Mouse (Mus musculus): Measurements from ENCODE around the gene Gm10142. TPM values are rescaled to one million over a fixed set of nuclear protein-coding genes. Genes with fewer than 3 reads are reported as not detected.
"Not testable (repeated sequence)": the region's sequence is repeated elsewhere in the genome, so short reads cannot be mapped to it uniquely, and the experiment has no call there.

The Gm10142 gene
- total RNA-seq (2021): not detected
- long read RNA-seq, experiment 1: 0 reads
- long read RNA-seq, experiment 2: 0 reads

GRCm38 (mm10) chr10:77715507-77715906 is at the start of gene Gm10142:
Gm10142 (plus strand) TSS chr10:77715807.
- DNase-seq: no peak

- peak; percentile 31 for DNase-seq
These were observed 49.3 kb upstream of the Gm10142 start for GRCm38 (mm10) chr10:77666342-77666741.

DNA sequence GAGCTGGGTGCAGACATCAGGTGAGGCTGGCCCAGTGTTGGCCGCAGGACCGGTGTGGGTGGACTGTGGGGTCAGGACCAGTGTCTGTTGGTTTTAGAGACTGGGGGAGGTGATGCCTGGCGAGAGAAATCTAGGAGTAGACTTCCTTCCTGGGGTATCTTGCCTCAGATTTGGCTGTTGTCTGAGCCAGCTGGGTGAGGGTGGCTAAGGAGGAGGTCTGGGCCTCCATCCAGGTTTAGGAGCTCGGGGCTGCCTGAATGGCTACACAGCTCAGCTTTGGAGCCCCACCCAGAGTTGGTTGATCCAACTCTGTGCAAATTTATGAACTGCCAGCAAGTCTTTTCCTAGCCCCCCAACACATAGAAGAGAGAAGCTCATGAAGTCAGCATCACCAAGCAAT is 48.2 kb upstream of the Gm10142 start:
- DNase-seq: no peak

DNA sequence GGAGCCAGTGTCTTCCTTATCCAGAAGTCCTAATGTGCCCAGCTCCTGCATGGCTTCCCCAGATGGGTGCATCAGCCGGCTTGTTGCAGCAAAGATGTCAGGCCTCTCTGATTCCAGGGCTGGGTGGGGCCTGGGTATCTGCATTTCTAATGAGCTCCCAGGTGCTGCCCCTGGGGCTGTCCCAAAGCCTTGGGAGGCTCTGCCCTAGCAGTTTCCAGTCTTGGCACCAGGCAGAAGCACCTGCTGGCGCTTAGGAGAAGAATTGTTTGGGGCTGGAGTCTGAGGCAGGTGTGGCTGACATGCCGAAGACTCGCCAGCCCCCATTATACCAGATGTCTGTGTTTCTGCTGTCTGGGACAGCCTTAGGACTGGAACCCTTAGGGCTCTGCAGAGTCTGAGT is 44.9 kb upstream of the Gm10142 start:
- DNase-seq: no peak

DNA sequence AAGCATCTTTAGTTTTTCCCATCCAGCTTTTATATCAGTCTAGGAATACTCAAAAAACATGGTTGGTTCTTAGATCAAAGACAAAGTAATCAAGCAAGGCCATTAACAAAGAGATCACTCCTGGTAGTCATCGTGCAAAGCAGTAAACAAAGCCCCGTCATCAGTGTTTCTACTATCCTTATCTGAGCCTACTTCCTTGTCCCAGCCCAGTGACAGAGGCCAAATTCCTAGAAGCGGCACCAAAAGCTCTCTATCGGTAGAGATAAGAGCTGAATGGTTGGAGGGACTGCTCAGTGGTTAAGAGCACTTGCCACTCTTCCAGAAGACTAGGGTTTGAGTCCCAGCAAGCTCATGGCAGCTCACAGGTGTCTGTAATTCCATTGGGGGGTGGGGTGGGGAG is 44.1 kb upstream of the Gm10142 start:
- DNase-seq: no peak

DNA sequence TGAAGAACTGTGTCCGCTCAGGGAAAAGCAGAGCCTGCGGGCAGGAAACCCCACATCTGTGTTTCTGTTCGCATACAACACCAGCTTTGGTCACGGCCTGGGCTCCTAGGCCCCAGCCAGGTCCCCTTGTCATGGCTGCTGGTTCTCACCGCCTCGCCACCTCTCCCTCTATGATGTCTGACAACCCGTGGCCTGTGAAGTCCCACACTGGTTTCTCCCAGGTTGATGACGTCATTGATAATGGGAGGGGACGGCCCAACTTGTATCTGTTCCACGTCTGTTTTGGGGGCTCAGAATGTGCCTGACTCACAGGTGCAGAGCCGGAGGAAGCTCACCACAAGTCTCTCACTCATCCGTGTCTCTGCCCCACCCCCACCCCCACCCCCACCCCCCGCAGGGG is 41.8 kb upstream of the Gm10142 start:
- DNase-seq: no peak

DNA sequence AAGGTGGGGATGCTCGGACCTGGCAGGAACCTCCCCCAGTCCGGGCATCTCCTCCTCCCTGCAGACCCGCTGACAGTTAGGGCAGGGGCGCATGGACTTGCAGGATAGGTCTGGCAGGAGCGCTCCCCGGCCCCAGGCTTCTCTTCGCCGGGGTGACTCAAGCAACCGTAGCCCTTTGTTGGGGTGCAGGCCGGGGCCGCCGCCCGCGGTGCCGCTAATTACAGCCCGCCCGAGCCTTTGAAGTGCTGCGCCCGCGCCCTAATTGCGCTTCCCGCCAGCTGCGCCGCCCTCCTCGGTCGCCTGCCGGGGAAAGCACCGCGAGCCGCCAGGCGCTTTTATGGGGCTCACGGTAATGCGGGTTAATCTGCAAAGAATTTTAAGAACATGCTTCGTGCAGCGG is 38.0 kb upstream of the Gm10142 start:
- DNase-seq: no peak

GRCm38 (mm10) chr10:77682994-77683393 is 32.6 kb upstream of the Gm10142 start:
- DNase-seq: no peak

- no peak for DNase-seq
These were observed 31.4 kb upstream of the Gm10142 start for GRCm38 (mm10) chr10:77684181-77684580.

DNA sequence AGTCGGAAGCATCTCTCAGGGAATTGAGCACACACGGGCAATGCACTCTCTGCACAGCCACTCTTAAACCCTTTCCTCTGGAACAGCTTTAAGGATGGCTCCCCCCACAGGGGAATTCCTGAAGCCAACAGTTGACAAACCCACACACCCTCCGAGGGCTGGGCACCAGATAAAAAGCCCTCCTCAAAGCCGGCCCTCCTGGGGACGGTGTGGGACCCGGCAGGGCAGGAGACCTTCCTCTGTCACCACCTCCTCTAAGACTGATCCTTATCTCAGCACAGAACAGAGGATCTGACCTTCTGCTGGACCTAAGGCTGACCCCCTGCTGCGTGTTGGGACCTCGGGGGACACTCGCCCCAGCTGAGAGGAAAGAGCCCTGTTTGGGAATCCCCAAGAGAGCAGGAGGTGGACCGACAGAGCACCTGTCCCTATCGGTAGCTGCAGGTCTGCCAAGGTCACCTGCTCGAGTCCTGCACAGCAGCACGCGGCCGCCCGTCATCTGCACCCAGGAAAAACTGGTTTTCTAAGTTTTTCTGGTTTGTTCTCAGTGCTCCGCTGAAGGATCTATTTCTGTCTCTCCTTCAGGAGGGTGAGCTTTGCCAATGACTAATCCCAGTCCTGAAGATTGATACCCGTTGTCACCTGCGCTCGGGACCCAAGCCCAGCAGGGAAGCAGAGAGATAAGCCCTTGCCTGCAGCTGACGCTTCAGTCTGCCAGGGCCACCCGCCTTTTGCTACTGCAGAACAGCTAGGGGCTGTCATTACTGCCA is 29.5 kb upstream of the Gm10142 start, which contains the start of gene Tspear:
Tspear (plus strand) TSS at position 675 of the 770 bp plus-strand sequence.
- no peak for DNase-seq

- DNase-seq: no peak
These were observed 28.6 kb upstream of the Gm10142 start for GRCm38 (mm10) chr10:77687021-77687420.

GRCm38 (mm10) chr10:77690356-77690807 is 25.2 kb upstream of the Gm10142 start, which contains the start of gene Gm19402:
Gm19402 (minus strand) TSS chr10:77690757.
- not testable (repeated sequence) for DNase-seq

- no peak for DNase-seq
These were observed 18.5 kb upstream of the Gm10142 start, which contains the start of gene Gm9508 for GRCm38 (mm10) chr10:77697133-77697532. Gm9508 (minus strand) TSS chr10:77697233.

DNA sequence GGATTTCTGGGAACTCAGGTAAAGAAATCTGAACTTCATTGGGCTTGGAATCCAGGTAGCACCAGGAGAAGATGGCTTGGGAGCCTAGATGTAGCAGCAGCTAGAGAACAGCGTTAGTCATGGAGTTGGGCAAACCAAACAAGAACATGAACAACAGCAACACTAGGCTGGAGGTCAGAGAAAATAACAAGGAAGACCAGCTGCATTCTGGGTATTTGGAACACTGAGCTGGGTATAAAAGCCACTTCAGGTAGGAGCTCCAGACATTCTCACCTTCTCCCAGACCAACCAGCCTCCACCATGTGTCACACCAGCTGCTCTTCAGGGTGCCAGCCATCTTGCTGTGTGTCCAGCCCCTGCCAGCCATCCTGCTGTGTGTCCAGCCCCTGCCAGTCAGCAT is 9.3 kb upstream of the Gm10142 start, which contains the start of gene Gm10272:
Gm10272 (plus strand) TSS at position 301 of the 400 bp plus-strand sequence.
- no peak for DNase-seq

DNA sequence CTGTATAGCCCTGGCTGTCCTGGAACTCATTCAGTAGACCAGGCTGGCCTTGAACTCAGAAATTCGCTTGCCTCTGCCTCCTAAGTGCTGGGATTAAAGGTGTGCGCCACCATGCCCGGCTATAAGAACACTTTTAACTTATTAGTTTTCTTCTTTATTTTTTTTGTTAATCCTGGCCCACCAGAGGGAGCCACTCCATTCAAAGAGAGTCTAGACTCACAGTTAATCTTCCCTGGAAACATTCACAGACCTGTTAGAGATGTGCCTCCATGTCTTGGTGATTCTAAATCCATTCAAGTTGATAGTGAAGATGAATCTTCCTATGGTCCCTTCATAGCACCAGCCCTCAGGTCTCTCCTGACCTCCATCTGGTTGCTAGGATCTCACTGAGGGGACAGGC is 5.8 kb upstream of the Gm10142 start:
- no peak for DNase-seq

- DNase-seq: not testable (repeated sequence)
These were observed 4.5 kb upstream of the Gm10142 start, which contains the start of gene Gm10024 for GRCm38 (mm10) chr10:77711157-77711556. Gm10024 (plus strand) TSS chr10:77711457.

DNA sequence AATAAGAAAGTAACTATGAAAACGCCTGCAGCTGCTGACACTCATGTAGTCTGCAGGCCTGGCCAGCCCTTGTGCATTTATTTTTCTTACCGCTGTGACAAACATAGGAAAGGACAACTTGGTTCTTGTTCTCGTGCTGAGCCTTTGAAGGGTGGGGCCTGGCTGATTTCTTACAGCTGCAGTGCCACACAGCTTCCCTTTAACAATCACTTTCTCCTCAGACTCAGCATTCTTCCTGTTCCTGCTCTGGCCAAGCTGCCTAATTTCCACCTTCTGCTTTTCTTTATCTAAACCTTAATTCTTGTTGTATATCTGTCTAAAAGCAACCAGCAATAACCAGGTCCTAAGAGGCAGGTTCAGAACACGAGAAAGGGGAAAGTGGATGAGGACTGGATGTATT is 1.9 kb upstream of the Gm10142 start:
- DNase-seq: no peak

DNA sequence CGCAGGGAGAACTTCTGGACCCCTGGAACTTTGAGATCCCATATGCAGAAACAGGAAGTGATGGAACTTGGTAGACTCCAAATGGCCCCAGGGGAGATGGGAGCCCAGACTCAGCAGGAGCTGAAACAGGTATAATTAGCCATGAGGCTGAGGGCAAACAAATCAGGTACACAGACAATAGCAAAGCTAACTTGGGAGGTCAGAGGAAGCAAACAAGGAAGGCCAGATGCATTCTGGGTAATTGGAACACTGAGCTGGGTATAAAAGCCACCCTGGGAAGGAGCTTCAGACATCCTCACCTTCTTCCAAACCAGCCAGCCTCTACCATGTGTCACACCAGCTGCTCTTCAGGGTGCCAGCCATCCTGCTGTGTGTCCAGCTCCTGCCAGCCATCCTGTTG is 4.7 kb downstream of the Gm10142 start, which contains the start of gene Krtap12-1:
Krtap12-1 (plus strand) TSS at position 301 of the 400 bp plus-strand sequence.
- not testable (repeated sequence) for DNase-seq

DNA sequence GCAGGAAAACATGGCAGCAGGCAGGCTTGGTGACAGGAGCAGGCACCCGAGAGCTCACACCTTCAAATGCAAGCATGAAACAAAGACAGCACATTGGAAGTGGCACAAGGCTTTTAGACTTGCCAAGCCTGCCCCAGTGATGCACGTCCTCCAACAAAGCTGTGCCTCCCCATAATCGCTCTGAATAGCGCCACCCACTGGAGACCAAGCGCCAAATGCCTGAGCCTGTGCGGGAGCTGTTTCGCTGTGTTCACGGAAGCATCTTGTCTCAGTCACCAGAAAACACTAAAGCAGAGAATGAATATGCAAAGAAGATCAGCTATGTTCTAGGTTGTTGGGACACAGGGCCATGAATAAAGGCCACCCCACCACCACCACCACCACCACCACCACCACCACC is 9.2 kb downstream of the Gm10142 start:
- no peak for DNase-seq

- DNase-seq: no peak
These were observed 10.6 kb downstream of the Gm10142 start, which contains the start of gene Gm10100 for GRCm38 (mm10) chr10:77726186-77726585. Gm10100 (plus strand) TSS chr10:77726486.

- DNase-seq: no peak
These were observed 12.7 kb downstream of the Gm10142 start for GRCm38 (mm10) chr10:77728280-77728679.

DNA sequence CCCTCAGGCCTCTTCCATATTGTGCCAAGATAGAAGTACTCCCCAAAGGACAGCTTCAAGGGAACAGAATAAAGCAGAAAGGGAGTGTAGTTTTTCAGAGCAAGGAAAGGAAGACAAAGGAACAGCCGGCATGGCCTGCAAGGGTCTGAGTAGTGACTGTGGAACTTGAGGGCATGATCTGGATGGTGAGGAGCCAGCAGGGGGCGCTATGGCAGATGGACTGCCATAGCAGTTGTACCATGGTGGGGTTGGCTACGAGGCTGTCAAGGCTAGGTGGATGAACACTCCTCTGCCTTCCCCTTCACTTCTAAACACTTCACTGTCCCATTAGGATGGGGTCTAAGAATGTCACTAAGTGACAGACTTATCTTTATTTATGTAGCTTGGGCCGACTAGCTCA is 13.6 kb downstream of the Gm10142 start:
- peak; percentile 34 for DNase-seq

DNA sequence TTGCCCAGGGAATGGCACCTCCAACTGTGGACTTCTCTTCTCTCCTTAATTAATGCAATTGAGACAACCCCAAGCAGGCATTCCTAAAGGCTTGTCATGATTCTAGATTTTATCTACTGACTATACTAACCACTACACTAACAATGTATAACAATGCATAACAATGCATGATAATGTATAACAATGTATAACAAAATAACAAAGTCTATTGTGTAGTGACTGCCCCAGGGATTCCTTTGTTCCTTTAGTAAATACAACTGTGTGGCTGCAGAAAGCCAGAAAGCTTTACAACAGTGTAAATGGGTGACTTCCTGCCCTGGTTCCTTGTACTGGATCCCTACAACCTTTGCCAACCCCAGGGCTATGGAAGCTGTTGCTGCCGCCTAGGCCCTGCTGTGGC is 20.3 kb downstream of the Gm10142 start:
- DNase-seq: no peak

DNA sequence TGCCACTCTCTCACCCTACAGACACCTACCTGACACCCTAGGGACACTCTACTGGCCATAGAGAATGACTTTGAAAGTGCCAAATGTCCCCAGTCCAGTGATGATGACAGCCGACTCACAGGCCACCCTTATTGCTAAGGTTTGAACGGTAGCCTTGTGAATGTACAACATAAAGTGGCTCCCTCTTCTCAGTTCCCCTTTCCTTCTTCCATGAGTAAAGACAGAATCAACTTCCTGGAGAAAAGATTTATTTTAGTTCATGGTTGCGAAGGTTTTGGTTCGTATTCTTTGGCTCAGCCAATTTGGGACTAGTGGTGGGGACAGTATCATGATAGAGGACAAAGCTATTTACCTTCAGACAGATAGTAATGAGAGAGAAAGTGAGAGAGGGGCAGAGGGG is 23.3 kb downstream of the Gm10142 start:
- no peak for DNase-seq
